Mouse (Mus musculus): Measurements from ENCODE around the gene Fam92b. TPM values are rescaled to one million over a fixed set of nuclear protein-coding genes. Genes with fewer than 3 reads are reported as not detected.

Gene Fam92b
- polyA plus RNA-seq, 1 experiment from 2014 or later = 1.2 TPM

DNA sequence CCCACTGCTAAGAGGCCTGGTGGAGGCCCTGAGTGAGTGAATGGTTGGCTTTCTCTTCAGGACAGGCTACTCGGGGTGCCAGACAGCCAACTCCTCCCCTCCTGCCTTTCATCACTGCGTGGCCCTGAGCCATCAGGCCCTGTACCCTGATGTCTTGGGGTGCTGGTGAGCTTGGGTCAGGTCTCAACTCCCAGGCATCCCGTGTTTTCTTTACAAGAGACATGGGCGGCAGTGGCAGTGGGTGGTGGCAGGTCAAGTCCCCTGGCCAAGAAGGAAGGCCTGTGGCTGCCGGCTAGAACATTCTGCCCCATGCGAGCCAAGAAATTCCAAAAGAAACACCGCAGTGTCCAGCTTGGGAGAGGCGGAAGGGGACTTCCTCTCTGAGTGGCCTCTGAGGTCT, 9.2 kb upstream of the Fam92b start:
- 63% methylated on average over 8 of the region's 8 CpGs for WGBS
- no peak overlapping the region for H3K27ac ChIP-seq (replicated peaks)

DNA sequence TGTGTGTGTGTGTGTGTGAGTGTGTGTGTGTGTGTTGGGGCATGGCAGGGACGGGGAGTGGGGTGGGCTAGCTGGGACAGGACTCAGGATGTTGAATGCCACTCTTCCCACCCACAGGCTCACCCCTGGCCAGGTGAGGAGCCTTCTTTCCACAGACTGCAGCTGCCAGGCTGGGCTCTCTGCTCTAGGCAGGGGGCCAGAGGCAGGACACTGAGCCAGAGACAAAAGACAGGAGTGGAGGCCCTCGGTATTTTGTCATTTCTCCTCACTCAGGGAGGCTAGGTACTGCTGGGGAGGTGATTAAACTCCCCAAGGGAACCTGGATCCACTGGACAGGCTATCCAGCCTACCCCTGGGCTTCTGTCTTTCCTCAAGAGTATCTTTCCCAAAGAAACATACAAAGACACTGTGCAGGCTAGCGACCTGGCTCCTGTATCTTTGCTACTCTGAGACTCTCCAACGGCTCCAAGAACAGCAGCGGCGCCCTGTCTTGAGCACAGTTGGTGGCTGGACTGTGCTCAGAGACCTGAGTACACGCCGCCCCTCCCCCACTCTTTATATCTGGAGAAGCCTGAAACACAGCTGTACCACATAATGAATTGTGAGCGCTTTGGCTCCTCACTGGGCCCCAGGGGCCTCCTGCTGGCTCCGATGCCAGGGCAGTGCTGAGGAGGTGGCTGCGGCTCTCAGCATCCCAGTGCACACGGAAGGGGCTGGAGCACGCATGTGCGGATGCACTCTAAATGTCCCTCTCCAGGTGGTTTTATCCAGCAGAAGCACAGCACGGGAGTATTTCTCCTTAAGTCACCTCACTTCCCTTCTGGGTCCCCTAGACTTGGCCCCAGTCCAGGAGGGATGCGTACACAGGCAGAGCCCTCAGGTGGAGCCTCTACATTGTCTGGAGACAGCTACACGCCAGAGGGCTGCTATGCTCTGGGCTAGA, 7.9 kb upstream of the Fam92b start:
- H3K27ac ChIP-seq (replicated peaks) = peak overlapping the region; percentile 48

More for the DNA sequence above, 9.2 kb upstream of the Fam92b start:
- Histone ChIP-seq H3K27me3 (no peaks in the 10 kb centered on the region), H3K36me3 (no peaks in the 10 kb centered on the region), H3K9ac (replicated peaks) (no peak overlapping the region), H3K4me3 (no peak overlapping the region), H3K4me2 (replicated peaks) (no peak overlapping the region), H3K4me1 (peaks cover 37% of the 10 kb centered on the region), H3K9me3 (no peaks in the 10 kb centered on the region)
- ATAC-seq (replicated peaks) = no peak

DNA sequence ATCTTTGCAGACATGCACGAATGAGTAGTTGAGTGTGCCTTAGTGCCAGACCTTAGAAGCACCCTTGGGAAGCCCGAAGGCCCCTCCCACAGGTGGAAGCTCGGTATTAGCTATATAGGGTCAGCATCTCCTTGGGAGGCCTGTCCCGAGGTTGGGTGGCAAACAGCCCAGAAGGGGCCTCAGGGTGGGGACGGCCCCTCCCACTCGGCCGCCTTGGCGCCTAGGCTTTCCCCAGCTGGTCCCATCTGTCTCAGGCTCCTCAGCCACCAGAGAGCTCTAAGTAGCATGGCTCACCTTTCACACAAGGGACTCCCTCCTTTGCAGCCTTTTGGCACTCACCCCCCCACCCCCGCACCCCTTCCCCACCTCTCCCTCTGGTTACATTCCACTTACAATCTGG, 7.1 kb upstream of the Fam92b start:
- no peak overlapping the region for H3K4me2 ChIP-seq (replicated peaks)
- peaks cover 42% of the 10 kb centered on the region for H3K4me1 ChIP-seq
- H3K9ac ChIP-seq (replicated peaks) = no peak overlapping the region
- ATAC-seq (replicated peaks) = no peak; the same call in 1 of the 2 replicates
- H3K36me3 ChIP-seq = no peaks in the 10 kb centered on the region
- WGBS = 28% methylated on average over 9 of the region's 9 CpGs
- peak overlapping the region; percentile 27; the same call in 1 of the 2 replicates for H3K27ac ChIP-seq (replicated peaks)
- H3K9me3 ChIP-seq = no peaks in the 10 kb centered on the region
- H3K4me3 ChIP-seq = no peak overlapping the region
- no peaks in the 10 kb centered on the region for H3K27me3 ChIP-seq

More for the DNA sequence above, 7.9 kb upstream of the Fam92b start:
- 14% methylated on average over 16 of the region's 17 CpGs for WGBS
- Histone ChIP-seq H3K4me2 (replicated peaks) (no peak overlapping the region), H3K36me3 (no peaks in the 10 kb centered on the region), H3K9ac (replicated peaks) (no peak overlapping the region), H3K9me3 (no peaks in the 10 kb centered on the region), H3K4me3 (no peak overlapping the region), H3K27me3 (no peaks in the 10 kb centered on the region), H3K4me1 (peaks cover 35% of the 10 kb centered on the region)
- ATAC-seq (replicated peaks) = peak; percentile 27

DNA sequence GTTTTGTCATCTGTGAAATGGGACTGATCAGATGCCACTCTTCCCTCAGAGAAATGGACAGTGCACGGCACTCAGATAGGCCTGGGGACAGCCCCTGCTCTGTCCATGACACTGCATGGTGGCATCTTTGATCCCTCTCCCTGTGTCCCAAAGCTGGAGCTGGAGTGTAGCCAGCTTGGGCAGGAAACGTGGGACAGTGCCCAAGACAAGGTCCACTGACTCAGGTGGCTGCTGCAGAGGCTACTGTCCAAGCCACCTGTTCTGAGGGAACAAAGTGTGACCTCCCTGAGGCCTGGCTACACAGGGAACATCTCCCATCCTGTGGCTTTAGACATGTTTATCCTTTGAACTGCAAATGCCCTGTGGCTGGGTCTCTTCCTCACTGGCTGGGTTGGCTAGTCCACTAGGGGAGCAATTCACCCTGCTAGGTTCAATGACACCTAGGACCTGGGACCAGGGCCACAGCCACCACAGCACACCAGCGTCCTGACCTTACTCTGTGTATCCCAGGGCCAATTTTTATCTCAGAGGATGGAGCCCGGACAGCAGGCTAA, 4.7 kb upstream of the Fam92b start:
- H3K9me3 ChIP-seq = no peaks in the 10 kb centered on the region
- WGBS = 89% methylated on average over 4 of the region's 4 CpGs
- no peak overlapping the region for H3K4me3 ChIP-seq
- H3K36me3 ChIP-seq = no peaks in the 10 kb centered on the region
- H3K27me3 ChIP-seq = no peaks in the 10 kb centered on the region
- no peak overlapping the region for H3K27ac ChIP-seq (replicated peaks)
- H3K4me2 ChIP-seq (replicated peaks) = no peak overlapping the region
- ATAC-seq (replicated peaks) = no peak
- no peak overlapping the region for H3K9ac ChIP-seq (replicated peaks)
- H3K4me1 ChIP-seq = peaks cover 63% of the 10 kb centered on the region

GRCm38 (mm10) chr8:120181274-120181673, 4.0 kb upstream of the Fam92b start:
- peaks cover 63% of the 10 kb centered on the region for H3K4me1 ChIP-seq
- no peak overlapping the region for H3K4me3 ChIP-seq
- no peak overlapping the region for H3K27ac ChIP-seq (replicated peaks)
- ATAC-seq (replicated peaks) = no peak
- H3K4me2 ChIP-seq (replicated peaks) = no peak overlapping the region
- WGBS = 89% methylated on average over 5 of the region's 5 CpGs
- H3K9ac ChIP-seq (replicated peaks) = no peak overlapping the region
- H3K9me3 ChIP-seq = no peaks in the 10 kb centered on the region
- H3K27me3 ChIP-seq = no peaks in the 10 kb centered on the region
- no peaks in the 10 kb centered on the region for H3K36me3 ChIP-seq

DNA sequence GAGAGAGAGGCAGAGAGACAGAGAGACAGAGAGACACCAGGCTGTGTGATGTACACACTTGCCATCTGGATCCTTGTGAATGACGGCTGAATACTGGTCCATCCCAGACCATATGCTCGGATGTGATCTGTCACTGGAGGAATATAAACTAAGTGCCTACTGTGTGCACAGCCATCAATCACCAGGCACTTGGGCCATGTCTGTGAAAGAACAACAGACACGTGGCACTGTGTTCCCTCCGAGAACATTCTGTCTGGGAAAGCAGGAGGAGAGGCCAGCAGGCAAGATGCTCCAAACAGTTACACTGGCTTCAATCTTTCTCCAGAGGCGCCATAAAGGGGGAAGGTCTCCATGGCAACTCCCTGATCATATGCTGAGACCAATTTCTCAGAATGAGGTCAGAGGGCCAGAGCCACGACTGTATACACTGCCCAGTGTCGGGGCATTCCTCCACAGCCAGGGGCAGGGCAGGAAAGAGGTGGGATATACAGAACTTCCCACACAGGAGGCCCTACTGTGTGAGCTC, 3.2 kb upstream of the Fam92b start:
- Histone ChIP-seq H3K27ac (replicated peaks) (no peak overlapping the region), H3K9me3 (no peaks in the 10 kb centered on the region), H3K4me1 (peaks cover 60% of the 10 kb centered on the region), H3K4me3 (no peak overlapping the region), H3K4me2 (replicated peaks) (no peak overlapping the region), H3K9ac (replicated peaks) (no peak overlapping the region), H3K27me3 (no peaks in the 10 kb centered on the region), H3K36me3 (no peaks in the 10 kb centered on the region)
- ATAC-seq (replicated peaks) = no peak
- whole genome bisulfite sequencing = 35% methylated on average over 7 of the region's 7 CpGs

- H3K36me3 ChIP-seq = no peaks in the 10 kb centered on the region
- 0 out of 2 replicates have a peak overlapping the region, but pooled peaks have one; percentile 13 for H3K9ac ChIP-seq (replicated peaks)
- H3K27me3 ChIP-seq = no peaks in the 10 kb centered on the region
- under 1% methylated on average over 10 of the region's 10 CpGs for WGBS
- no peak overlapping the region for H3K4me3 ChIP-seq
- peak; percentile 69 for ATAC-seq (replicated peaks)
- H3K9me3 ChIP-seq = no peaks in the 10 kb centered on the region
- peak overlapping the region; percentile 40 for H3K4me2 ChIP-seq (replicated peaks)
- H3K27ac ChIP-seq (replicated peaks) = peak overlapping the region; percentile 58; the same call in 1 of the 2 replicates
- peaks cover 46% of the 10 kb centered on the region for H3K4me1 ChIP-seq
These were observed 1.8 kb upstream of the Fam92b start for GRCm38 (mm10) chr8:120179027-120179431.

DNA sequence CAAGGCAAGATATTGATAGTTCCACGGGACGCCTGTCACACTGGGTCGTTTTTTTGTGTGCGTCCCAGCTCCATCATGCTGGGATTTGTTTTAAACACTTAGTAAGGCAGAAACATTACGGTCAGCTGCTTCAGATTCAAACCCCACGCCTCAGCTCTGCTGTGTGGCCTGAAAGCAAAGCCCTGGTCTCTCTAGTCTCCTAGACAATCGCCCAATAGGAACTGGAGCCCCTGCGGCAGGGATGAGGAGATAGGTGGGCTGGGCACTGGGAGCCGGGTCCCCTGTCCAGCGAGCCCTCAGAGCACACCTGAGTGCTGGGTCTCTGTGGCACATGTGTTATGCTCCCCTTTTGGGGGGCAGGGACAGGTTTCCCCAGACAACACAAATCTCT, 853 bp upstream of the Fam92b start:
- H3K4me1 ChIP-seq = peaks cover 45% of the 10 kb centered on the region
- H3K27me3 ChIP-seq = no peaks in the 10 kb centered on the region
- H3K27ac ChIP-seq (replicated peaks) = 0 out of 2 replicates have a peak overlapping the region, but pooled peaks have one; percentile 7
- ATAC-seq (replicated peaks) = no peak
- WGBS = 4% methylated on average over 10 of the region's 10 CpGs
- no peaks in the 10 kb centered on the region for H3K9me3 ChIP-seq
- no peak overlapping the region for H3K9ac ChIP-seq (replicated peaks)
- H3K4me3 ChIP-seq = no peak overlapping the region
- H3K4me2 ChIP-seq (replicated peaks) = peak overlapping the region; percentile 38
- H3K36me3 ChIP-seq = no peaks in the 10 kb centered on the region

- Histone ChIP-seq H3K9ac (replicated peaks) (no peak overlapping the region), H3K4me3 (no peak overlapping the region), H3K36me3 (no peaks in the 10 kb centered on the region), H3K9me3 (no peaks in the 10 kb centered on the region), H3K4me1 (peaks cover 45% of the 10 kb centered on the region), H3K27ac (replicated peaks) (peak overlapping the region; percentile 67), H3K4me2 (replicated peaks) (peak overlapping the region; percentile 38; the same call in 1 of the 2 replicates), H3K27me3 (no peaks in the 10 kb centered on the region)
- ATAC-seq (replicated peaks) = no peak
- 9% methylated on average over 4 of the region's 4 CpGs for WGBS
These were observed 661 bp downstream of the Fam92b start for GRCm38 (mm10) chr8:120176605-120177004.

GRCm38 (mm10) chr8:120174606-120175005, 2.7 kb downstream of the Fam92b start:
- 41% methylated on average over 18 of the region's 18 CpGs for WGBS

GRCm38 (mm10) chr8:120173195-120173594, 4.1 kb downstream of the Fam92b start:
- Histone ChIP-seq H3K27me3 (no peaks in the 10 kb centered on the region), H3K4me1 (peaks cover 25% of the 10 kb centered on the region), H3K9me3 (no peaks in the 10 kb centered on the region), H3K4me3 (no peak overlapping the region), H3K27ac (replicated peaks) (no peak overlapping the region), H3K4me2 (replicated peaks) (no peak overlapping the region), H3K36me3 (no peaks in the 10 kb centered on the region), H3K9ac (replicated peaks) (no peak overlapping the region)
- 80% methylated on average over 1 of the region's 1 CpGs for WGBS
- ATAC-seq (replicated peaks) = no peak

More at GRCm38 (mm10) chr8:120174606-120175005, 2.7 kb downstream of the Fam92b start:
- H3K27ac ChIP-seq (replicated peaks) = no peak overlapping the region
- no peak overlapping the region for H3K9ac ChIP-seq (replicated peaks)
- no peak for ATAC-seq (replicated peaks)
- H3K4me2 ChIP-seq (replicated peaks) = no peak overlapping the region
- H3K27me3 ChIP-seq = no peaks in the 10 kb centered on the region
- H3K9me3 ChIP-seq = no peaks in the 10 kb centered on the region
- H3K4me3 ChIP-seq = no peak overlapping the region
- H3K4me1 ChIP-seq = peaks cover 34% of the 10 kb centered on the region
- H3K36me3 ChIP-seq = no peaks in the 10 kb centered on the region

DNA sequence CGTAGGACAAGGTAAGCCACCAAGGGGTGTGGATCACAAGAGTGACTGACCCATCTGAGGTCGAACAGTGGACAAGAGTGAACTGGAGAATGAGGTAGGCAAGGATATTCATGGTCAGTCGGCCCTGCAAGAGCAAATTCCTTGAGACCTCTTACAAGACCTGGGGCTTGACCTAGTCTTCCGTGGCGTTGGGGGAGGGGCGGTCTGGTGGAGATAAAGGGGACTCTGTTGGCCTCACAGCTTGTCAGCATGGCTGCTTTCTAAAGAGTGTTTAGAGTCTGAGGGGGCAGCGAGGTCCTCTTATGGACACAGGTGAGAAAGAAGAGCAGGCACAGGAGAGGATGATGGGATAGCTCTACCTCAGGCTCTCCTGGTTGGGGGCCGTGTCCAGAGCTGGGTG, 8.1 kb downstream of the Fam92b start:
- no peak overlapping the region for H3K4me3 ChIP-seq
- no peaks in the 10 kb centered on the region for H3K27me3 ChIP-seq
- H3K4me1 ChIP-seq = peaks cover 9% of the 10 kb centered on the region
- 51% methylated on average over 8 of the region's 8 CpGs for WGBS
- no peak overlapping the region for H3K27ac ChIP-seq (replicated peaks)
- no peak overlapping the region for H3K4me2 ChIP-seq (replicated peaks)
- no peak for ATAC-seq (replicated peaks)
- no peaks in the 10 kb centered on the region for H3K36me3 ChIP-seq
- H3K9me3 ChIP-seq = no peaks in the 10 kb centered on the region
- H3K9ac ChIP-seq (replicated peaks) = no peak overlapping the region
